ENCODE assay signal across 10 mouse cellular contexts in genomic region chr1:74435563-74435962, GRCm38 (mm10). TPM values are rescaled to one million over a fixed set of nuclear protein-coding genes. Genes with fewer than 3 reads are reported as not detected.
DNase-seq lines count a peak whose midpoint lies in the region; ATAC-seq lines count a peak whose summit lies in the region.
"Had no signal": no experiment of that assay in that cellular context is flagged by ENCODE, and none has a peak within 500 bp of the region (broad histone marks: within the 10 kb centered on the region; RNA-seq: fewer than 3 reads in every experiment).

No protein-coding gene starts in this region.

- no peaks in the 10 kb centered on the region for H3K4me1 ChIP-seq in forebrain, embryonic 11.5 days (replicated peaks; ENCODE audit: control insufficient read depth, insufficient read depth, low read length)
- no peaks in the 10 kb centered on the region for H3K4me1 ChIP-seq in forebrain, embryonic 13.5 days
- H3K4me1 ChIP-seq in hindbrain, embryonic 10.5 days (replicated peaks), result peaks cover 7% of the 10 kb centered on the region; the same call in 1 of the 2 replicates
- H3K4me1 ChIP-seq: embryonic facial prominence, embryonic 15.5 days had no signal

- 89% methylated on average over 6 of the region's 6 CpGs for WGBS in forebrain, embryonic 11.5 days
- 89% methylated on average over 6 of the region's 6 CpGs for WGBS in forebrain, embryonic 13.5 days
- 30% methylated on average over 6 of the region's 6 CpGs for WGBS in large intestine, adult 2 months
- WGBS in macrophage (ENCODE audit: missing documents), result 36% methylated on average over 5 of the region's 6 CpGs
- 86% methylated on average over 6 of the region's 6 CpGs for WGBS in hindbrain, embryonic 10.5 days

- H3K79me2 ChIP-seq in macrophage (ENCODE audit: inconsistent target), result no peaks in the 10 kb centered on the region

- no peak overlapping the region for H3K4me3 ChIP-seq in forebrain, embryonic 11.5 days (ENCODE audit: low read depth, low read length)
- H3K4me3 ChIP-seq in forebrain, embryonic 13.5 days, result no peak overlapping the region
- no peak overlapping the region for H3K4me3 ChIP-seq in macrophage (ENCODE audit: inconsistent target)
- H3K4me3 ChIP-seq in hindbrain, embryonic 10.5 days, result no peak overlapping the region
- H3K4me3 ChIP-seq: embryonic facial prominence, embryonic 15.5 days had no signal

- no peak overlapping the region for H3K27ac ChIP-seq in forebrain, embryonic 11.5 days (ENCODE audit: low read depth, low read length)
- no peak overlapping the region for H3K27ac ChIP-seq in forebrain, embryonic 13.5 days
- H3K27ac ChIP-seq in macrophage, result peak overlapping the region; percentile 82
- no peak overlapping the region for H3K27ac ChIP-seq in hindbrain, embryonic 10.5 days
- H3K27ac ChIP-seq: embryonic facial prominence, embryonic 15.5 days had no signal

- no peak for ATAC-seq in forebrain, embryonic 11.5 days (replicated peaks; ENCODE audit: low FRiP score)
- no peak for ATAC-seq in forebrain, embryonic 13.5 days

- no peak overlapping the region for H3K4me2 ChIP-seq in forebrain, embryonic 11.5 days (ENCODE audit: low read depth, low read length, severe bottlenecking)
- H3K4me2 ChIP-seq in forebrain, embryonic 13.5 days, result no peak overlapping the region
- H3K4me2 ChIP-seq: embryonic facial prominence, embryonic 15.5 days had no signal

- DNase-seq in forebrain, embryonic 11.5 days (ENCODE audit: low spot score), result peak; percentile 30
- peak; percentile 83 for DNase-seq in large intestine, adult 2 months (ENCODE audit: low read depth, low spot score)
- DNase-seq in thymus, postnatal 25 days, result peak; percentile 38
- DNase-seq in adrenal gland, postnatal 10 days, result no peak
- DNase-seq in hindbrain, embryonic 10.5 days (ENCODE audit: low spot score), result no peak
- DNase-seq in ovary, postnatal 36 days (ENCODE audit: low spot score), result no peak
- DNase-seq: gastrocnemius, postnatal 36 days had no signal

- no peaks in the 10 kb centered on the region for H3K9me3 ChIP-seq in forebrain, embryonic 11.5 days (ENCODE audit: control insufficient read depth, low read length)
- no peaks in the 10 kb centered on the region for H3K9me3 ChIP-seq in forebrain, embryonic 13.5 days (replicated peaks)
- H3K9me3 ChIP-seq in hindbrain, embryonic 10.5 days, result no peaks in the 10 kb centered on the region
- H3K9me3 ChIP-seq: embryonic facial prominence, embryonic 15.5 days had no signal

- peaks cover 4% of the 10 kb centered on the region; the same call in 1 of the 2 replicates for H3K36me3 ChIP-seq in forebrain, embryonic 11.5 days (ENCODE audit: control insufficient read depth, insufficient read depth, low read length)
- peaks cover 61% of the 10 kb centered on the region for H3K36me3 ChIP-seq in forebrain, embryonic 13.5 days (ENCODE audit: poor library complexity, severe bottlenecking)
- H3K36me3 ChIP-seq in macrophage (ENCODE audit: inconsistent target), result no peaks in the 10 kb centered on the region; the same call in 1 of the 2 replicates
- peaks cover 76% of the 10 kb centered on the region for H3K36me3 ChIP-seq in hindbrain, embryonic 10.5 days

- no peaks in the 10 kb centered on the region for H3K27me3 ChIP-seq in forebrain, embryonic 11.5 days (ENCODE audit: control insufficient read depth, insufficient read depth, low read length)
- no peaks in the 10 kb centered on the region for H3K27me3 ChIP-seq in forebrain, embryonic 13.5 days
- H3K27me3 ChIP-seq in hindbrain, embryonic 10.5 days (ENCODE audit: insufficient read depth, poor library complexity, severe bottlenecking), result no peaks in the 10 kb centered on the region
- H3K27me3 ChIP-seq: embryonic facial prominence, embryonic 15.5 days had no signal

- no peak overlapping the region for H3K9ac ChIP-seq in forebrain, embryonic 11.5 days (ENCODE audit: low read length)
- no peak overlapping the region for H3K9ac ChIP-seq in forebrain, embryonic 13.5 days
- H3K9ac ChIP-seq: embryonic facial prominence, embryonic 15.5 days had no signal

RNA-seq across cellular contexts. Expression of gene Vil1, which starts 26.4 kb away (rescaled TPM):
- polyA plus RNA-seq in forebrain, embryonic 11.5 days (2014; fragmentation: Nextera tagmentation; extraction: Ambion mirVana), result 0.13 and 0.21 TPM in 2 replicates
- polyA plus RNA-seq in forebrain, embryonic 13.5 days (2015; fragmentation: Nextera tagmentation; extraction: Ambion mirVana), result 0.18 and 0.28 TPM in 2 replicates
- 464 and 1,049 TPM in 2 replicates for polyA plus RNA-seq in large intestine, adult 2 months (2012; rRNA removed)
- total RNA-seq in macrophage (2018; cell fraction: chromatin; rRNA removed), result under 1 TPM in 9 of 26 experiments, not detected in 17; 0.18 to 0.94 (median 0.40) TPM
- total RNA-seq in macrophage (2018; cell fraction: cytosol; rRNA removed), result under 1 TPM in 23 of 26 experiments, not detected in 3; 0.03 to 0.28 (median 0.11) TPM
- total RNA-seq in macrophage (2018; cell fraction: nucleus; rRNA removed), result under 1 TPM in 12 of 26 experiments, not detected in 14; 0.17 to 0.70 (median 0.32) TPM
- polyA plus RNA-seq in macrophage (2018), result 0.04 to 0.06 TPM in 2 of 3 replicates, not detected in the other
- 1 to 10 TPM; 2.6 to 2.9 TPM for total RNA-seq in adrenal gland, postnatal 10 days (2021)
- 0.21 and 0.24 TPM in 2 replicates for polyA plus RNA-seq in hindbrain, embryonic 10.5 days (2016; fragmentation: Nextera tagmentation; extraction: Ambion mirVana)
- total RNA-seq: gastrocnemius, postnatal 36 days had no signal

RNA-seq across cellular contexts. Expression of gene Ctdsp1, which starts 44.3 kb away (rescaled TPM):
- 45.7 and 46.9 TPM in 2 replicates for polyA plus RNA-seq in forebrain, embryonic 11.5 days (2014; fragmentation: Nextera tagmentation; extraction: Ambion mirVana)
- polyA plus RNA-seq in forebrain, embryonic 13.5 days (2015; fragmentation: Nextera tagmentation; extraction: Ambion mirVana), result 23.6 and 26.6 TPM in 2 replicates
- polyA plus RNA-seq in large intestine, adult 2 months (2012; rRNA removed), result 114 and 132 TPM in 2 replicates
- 10 to 100 TPM; 19.5 to 66.8 (median 34.4) TPM for total RNA-seq in macrophage (2018; cell fraction: chromatin; rRNA removed)
- total RNA-seq in macrophage (2018; cell fraction: cytosol; rRNA removed), result 100 to 1,000 TPM in 22 of 26 experiments, 10 to 100 TPM in 4; 88.3 to 172 (median 115) TPM
- 100 to 1,000 TPM in 1 of 26 experiments, 10 to 100 TPM in 25; 37.1 to 101 (median 59.1) TPM for total RNA-seq in macrophage (2018; cell fraction: nucleus; rRNA removed)
- 82.2 to 152 TPM (median 116 TPM) in 3 replicates for polyA plus RNA-seq in macrophage (2018)
- 100 to 1,000 TPM; 132 to 142 TPM for total RNA-seq in adrenal gland, postnatal 10 days (2021)
- polyA plus RNA-seq in hindbrain, embryonic 10.5 days (2016; fragmentation: Nextera tagmentation; extraction: Ambion mirVana), result 34.3 and 35.7 TPM in 2 replicates

Comparison
In these comparisons a context has a peak if more than half of its experiments do, and no peak if none do; other contexts are left out.
1. DNase-seq: peak in forebrain, embryonic 11.5 days (single experiment), large intestine, adult 2 months (single experiment) and thymus, postnatal 25 days (single experiment); none in adrenal gland, postnatal 10 days (single experiment), hindbrain, embryonic 10.5 days (single experiment) and ovary, postnatal 36 days (single experiment).
2. RNA of gene Vil1, which starts 26.4 kb away (polyA plus RNA-seq): 464 to 1,049 TPM in large intestine, adult 2 months; 0.18 to 0.28 TPM in forebrain, embryonic 13.5 days, 0.13 to 0.21 TPM in forebrain, embryonic 11.5 days, 0.21 to 0.24 TPM in hindbrain, embryonic 10.5 days and 0.04 to 0.06 TPM in macrophage; every median in the first group is over 100 times any median in the second.